Mouse (Mus musculus) lung, adult 2 months (tissue): ENCODE results near the gene Rnf26.

Experiments
- CTCF ChIP-seq: fragments of 200-500 bp; IDR thresholded peaks from 2 replicates; pipeline ENCODE4 v1.5.1; 2011; ENCODE audit warnings: mild to moderate bottlenecking, low read length, control low read depth; ENCODE audit not compliant: insufficient read depth
- POLR2A ChIP-seq: fragments of 200-500 bp; IDR thresholded peaks from 2 replicates; pipeline ENCODE4 v1.6.1; 2011; ENCODE audit warnings: low read depth, mild to moderate bottlenecking, control low read depth, low read length, borderline replicate concordance; ENCODE audit errors: extremely low read depth

GRCm38 (mm10) chr9:44082266-44082665 lies 31.1 kb downstream of the Rnf26 start:
- TF ChIP-seq CTCF (no peak), POLR2A (no peak)
